Mouse (Mus musculus) hindbrain, embryonic 16.5 days (tissue): Measurements from ENCODE around the gene Eif6. TPM values are rescaled to one million over a fixed set of nuclear protein-coding genes. Genes with fewer than 3 reads are reported as not detected.
"Not testable (repeated sequence)": the region's sequence is repeated elsewhere in the genome, so short reads cannot be mapped to it uniquely, and the experiment has no call there.

ENCODE experiments used
- ATAC-seq: fragments of 200-750 bp; cut with Nextera tagmentation; 2 replicates; pipeline ENCODE4 v1.8.0; 2017; ENCODE audit warnings: moderate TSS enrichment, moderate library complexity
- H3K27ac ChIP-seq: fragments of 300-500 bp; sonication (generic); 2 replicates; pipeline ENCODE4 v1.5.1; 2014; ENCODE audit warnings: low read depth, mild to moderate bottlenecking, control low read depth, low read length, moderate library complexity
- H3K27me3 ChIP-seq: fragments of 300-500 bp; sonication (generic); replicated peaks from 2 replicates; pipeline ENCODE4 v1.6.1; 2014; ENCODE audit warnings: low read length; ENCODE audit not compliant: control insufficient read depth, insufficient read depth
- H3K36me3 ChIP-seq: fragments of 300-500 bp; sonication (generic); 2 replicates; pipeline ENCODE4 v1.6.1; 2014; ENCODE audit warnings: mild to moderate bottlenecking, low read length, moderate library complexity, mixed read lengths; ENCODE audit not compliant: control insufficient read depth, insufficient read depth
- H3K4me1 ChIP-seq: fragments of 300-500 bp; sonication (generic); 2 replicates; pipeline ENCODE4 v1.6.1; 2014; ENCODE audit warnings: low read depth, low read length; ENCODE audit not compliant: control insufficient read depth, insufficient read depth
- H3K4me2 ChIP-seq: fragments of 300-500 bp; sonication (generic); 2 replicates; pipeline ENCODE4 v1.6.1; 2014; ENCODE audit warnings: mild to moderate bottlenecking, low read length, control low read depth, moderate library complexity
- H3K4me3 ChIP-seq: fragments of 300-500 bp; sonication (generic); 2 replicates; pipeline ENCODE4 v1.5.1; 2014; ENCODE audit warnings: mild to moderate bottlenecking, low read length, control low read depth, moderate library complexity
- H3K9ac ChIP-seq: fragments of 300-500 bp; sonication (generic); 2 replicates; pipeline ENCODE4 v1.6.1; 2014; ENCODE audit warnings: low read depth, mild to moderate bottlenecking, control low read depth, low read length, moderate library complexity
- H3K9me3 ChIP-seq: fragments of 300-500 bp; sonication (generic); 2 replicates; pipeline ENCODE4 v1.6.1; 2014; ENCODE audit warnings: mild to moderate bottlenecking, low read length, moderate library complexity; ENCODE audit not compliant: control insufficient read depth
- whole genome bisulfite sequencing: fragments of 180-500 bp; shearing (Covaris S2); extraction: QIAGEN DNeasy Blood & Tissue Kit; methylation state at CpG from one replicate; pipeline ENCODE4 v1.1.7; 2014; 5-methylcytosine and 5-hydroxymethylcytosine counted together
- polyA plus RNA-seq: library from polyadenylated mRNA; unstranded; fragments of >200 nt; fragmentation: Nextera tagmentation; extraction: Ambion mirVana; gene quantifications from 2 replicates; pipeline ENCODE4 v1.2.1, GENCODE M21; 2015

Gene Eif6
- polyA plus RNA-seq, 1 experiment from 2014 or later, result 151 TPM

DNA sequence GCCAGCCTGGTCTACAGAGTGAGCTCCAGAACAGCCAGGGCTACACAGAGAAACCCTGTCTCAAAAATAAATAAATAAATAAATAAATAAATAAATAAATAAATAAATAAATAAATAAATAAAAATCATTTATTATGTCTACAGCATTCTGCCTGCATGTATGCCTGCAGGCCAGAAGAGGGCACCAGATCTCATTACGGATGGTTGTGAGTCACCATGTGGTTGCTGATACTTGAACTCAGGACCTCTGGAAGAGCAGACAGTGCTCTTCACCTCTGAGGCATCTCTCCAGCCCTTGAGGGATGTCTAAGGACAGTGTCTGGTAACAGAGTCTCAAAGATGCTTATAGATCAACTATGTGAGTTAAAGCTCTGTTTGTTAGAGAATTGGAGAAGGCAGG is 5.4 kb upstream of the Eif6 start:
- not testable (repeated sequence) for ATAC-seq, H3K4me1 ChIP-seq, H3K9ac ChIP-seq, H3K4me2 ChIP-seq, H3K9me3 ChIP-seq, H3K27ac ChIP-seq, H3K36me3 ChIP-seq, H3K27me3 ChIP-seq, H3K4me3 ChIP-seq
- WGBS, result 81% methylated on average over 1 of the region's 1 CpGs

DNA sequence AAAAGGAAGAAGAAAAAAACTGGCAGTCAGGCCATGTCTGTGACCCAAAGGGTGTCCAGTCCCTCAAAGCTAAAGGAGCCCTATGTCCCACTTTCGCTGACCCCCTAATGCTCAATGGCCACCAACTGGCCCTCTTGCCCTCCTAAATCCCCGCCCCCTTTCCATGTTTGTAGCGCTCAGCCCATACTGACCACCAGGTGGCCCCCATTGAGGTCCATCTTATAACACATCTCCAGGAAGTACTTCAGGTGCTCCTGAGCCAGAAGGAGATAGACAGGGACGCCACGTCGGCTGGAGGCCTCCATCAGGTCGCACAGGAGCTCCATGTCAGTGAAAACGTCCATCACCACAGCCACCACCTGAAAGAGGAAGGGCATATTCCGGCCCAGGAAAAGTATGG is 4.6 kb upstream of the Eif6 start:
- Histone ChIP-seq H3K36me3 (no peaks in the 10 kb centered on the region), H3K4me1 (peaks cover 8% of the 10 kb centered on the region), H3K4me3 (no peak overlapping the region), H3K27me3 (no peaks in the 10 kb centered on the region), H3K9ac (no peak overlapping the region), H3K27ac (no peak overlapping the region), H3K4me2 (no peak overlapping the region), H3K9me3 (no peaks in the 10 kb centered on the region)
- no peak for ATAC-seq
- WGBS, result 64% methylated on average over 9 of the region's 9 CpGs

- no peak for ATAC-seq
- no peak overlapping the region for H3K4me3 ChIP-seq
- no peaks in the 10 kb centered on the region for H3K27me3 ChIP-seq
- H3K9ac ChIP-seq, result no peak overlapping the region
- peaks cover 9% of the 10 kb centered on the region for H3K4me1 ChIP-seq
- H3K36me3 ChIP-seq, result no peaks in the 10 kb centered on the region
- H3K27ac ChIP-seq, result no peak overlapping the region
- no peak overlapping the region for H3K4me2 ChIP-seq
- H3K9me3 ChIP-seq, result no peaks in the 10 kb centered on the region
- 92% methylated on average over 8 of the region's 8 CpGs for WGBS
Observed at GRCm38 (mm10) chr2:155830841-155831240, 4.1 kb upstream of the Eif6 start.

GRCm38 (mm10) chr2:155825904-155826629 is 658 bp downstream of the Eif6 start:
- Histone ChIP-seq H3K27me3 (no peaks in the 10 kb centered on the region), H3K9ac (peak overlapping the region; percentile 75), H3K4me1 (peaks cover 16% of the 10 kb centered on the region), H3K27ac (peak overlapping the region; percentile 80), H3K36me3 (peaks cover 13% of the 10 kb centered on the region), H3K4me2 (peak overlapping the region; percentile 97), H3K9me3 (no peaks in the 10 kb centered on the region), H3K4me3 (peak overlapping the region; percentile 83)
- WGBS, result 2% methylated on average over 52 of the region's 52 CpGs
- no peak for ATAC-seq

DNA sequence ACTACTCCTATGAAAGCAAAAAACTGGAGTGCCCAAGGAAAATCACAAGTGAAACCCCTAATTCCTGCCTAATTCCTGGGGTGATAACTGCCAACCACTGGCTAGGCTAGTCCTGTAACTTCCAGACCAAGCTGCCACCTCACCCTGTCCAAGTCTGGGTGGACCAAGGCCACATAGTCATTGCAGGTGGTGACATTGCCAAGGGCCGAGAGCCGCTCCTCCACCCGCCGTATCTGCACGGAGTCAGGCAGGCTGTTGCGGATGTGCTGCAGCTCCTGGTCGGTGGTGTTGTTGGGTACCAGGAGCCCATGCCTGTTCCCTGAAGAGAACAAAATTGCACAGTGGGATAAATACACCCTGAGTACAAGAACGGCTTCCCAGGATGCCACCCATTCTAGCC is 3.0 kb downstream of the Eif6 start:
- no peak for ATAC-seq
- 97% methylated on average over 8 of the region's 8 CpGs for WGBS
- H3K9me3 ChIP-seq, result no peaks in the 10 kb centered on the region
- H3K36me3 ChIP-seq, result peaks cover 13% of the 10 kb centered on the region
- H3K4me3 ChIP-seq, result no peak overlapping the region
- H3K4me2 ChIP-seq, result no peak overlapping the region
- no peak overlapping the region for H3K9ac ChIP-seq
- H3K27me3 ChIP-seq, result no peaks in the 10 kb centered on the region
- H3K27ac ChIP-seq, result no peak overlapping the region
- peaks cover 21% of the 10 kb centered on the region for H3K4me1 ChIP-seq

DNA sequence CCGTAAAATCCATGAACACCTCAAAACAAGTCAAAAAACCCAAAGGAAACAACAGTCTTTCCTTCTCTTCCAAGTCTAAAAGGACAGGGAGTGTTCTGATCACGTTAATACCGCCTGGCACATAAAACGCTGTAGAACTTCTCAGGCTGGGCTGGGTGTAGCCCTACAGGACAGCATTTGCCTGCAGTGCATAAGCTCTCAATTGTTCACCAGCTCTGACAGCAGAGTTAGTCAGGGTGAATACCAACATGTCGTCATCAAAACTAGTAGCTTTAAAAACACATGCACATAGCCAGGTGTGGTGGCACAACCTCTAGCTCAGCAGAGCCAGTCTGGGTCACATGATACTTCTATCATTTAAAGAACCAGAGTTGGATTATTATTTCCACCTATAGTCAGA is 5.9 kb downstream of the Eif6 start:
- Histone ChIP-seq H3K27ac (no peak overlapping the region), H3K4me1 (peaks cover 19% of the 10 kb centered on the region), H3K4me3 (no peak overlapping the region), H3K9ac (no peak overlapping the region), H3K36me3 (peaks cover 16% of the 10 kb centered on the region), H3K27me3 (no peaks in the 10 kb centered on the region), H3K9me3 (no peaks in the 10 kb centered on the region), H3K4me2 (no peak overlapping the region)
- WGBS, result 94% methylated on average over 5 of the region's 5 CpGs
- no peak for ATAC-seq

DNA sequence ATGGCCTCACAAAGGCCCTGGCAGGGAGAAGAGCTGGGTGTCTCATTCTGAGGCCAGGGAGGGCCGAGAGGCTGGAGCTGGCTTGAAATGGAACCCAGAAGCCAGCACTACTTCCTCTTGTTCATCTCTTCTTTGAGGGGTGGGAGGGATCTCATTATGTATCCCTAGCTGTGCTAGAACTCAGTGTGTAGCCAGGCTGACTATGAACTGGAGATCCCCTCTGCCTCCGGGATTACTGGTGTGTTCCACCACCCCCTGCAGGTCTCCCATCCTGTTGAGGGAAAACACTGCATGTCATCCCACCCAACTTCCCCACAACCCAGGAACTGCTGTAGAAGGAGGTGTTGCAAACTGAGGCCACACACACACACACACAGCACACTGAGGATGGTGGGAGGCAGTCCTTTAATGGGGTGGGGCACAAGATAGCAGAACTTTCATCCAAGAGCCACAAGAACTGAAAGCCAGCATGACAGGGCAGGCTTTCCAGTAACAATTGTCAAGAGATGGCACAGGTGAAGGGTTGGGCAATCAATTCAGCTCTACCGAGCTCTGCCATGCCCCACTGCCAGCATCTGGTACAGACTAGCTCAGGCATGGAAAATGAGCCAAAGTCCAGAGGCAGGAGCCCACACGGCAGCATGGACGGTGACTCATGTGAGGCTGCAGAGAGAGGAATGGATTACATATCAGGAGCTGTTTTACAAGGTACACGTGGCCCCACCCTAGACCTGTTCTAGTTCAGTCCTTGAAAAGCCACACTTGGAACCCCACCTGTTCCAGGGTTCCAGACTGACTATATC is 7.1 kb downstream of the Eif6 start:
- H3K36me3 ChIP-seq, result peaks cover 18% of the 10 kb centered on the region
- no peak; the same call in 1 of the 2 replicates for ATAC-seq
- peaks cover 12% of the 10 kb centered on the region for H3K4me1 ChIP-seq

DNA sequence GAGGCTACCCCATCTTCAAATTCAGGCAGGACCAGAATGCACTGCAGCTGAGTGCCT is 7.5 kb downstream of the Eif6 start, which contains the start of gene BC029722:
BC029722 (minus strand) TSS at position 35 of the 57 bp plus-strand sequence.
- ATAC-seq, result no peak
- H3K9ac ChIP-seq, result peak within 1 kb of the TSS; percentile 80
- peak within 1 kb of the TSS; percentile 93 for H3K4me2 ChIP-seq
- peak within 1 kb of the TSS; percentile 58 for H3K4me3 ChIP-seq
- peaks cover 12% of the 10 kb centered on the region for H3K4me1 ChIP-seq
- H3K36me3 ChIP-seq, result peaks cover 20% of the 10 kb centered on the region
- H3K9me3 ChIP-seq, result no peaks in the 10 kb centered on the region
- H3K27ac ChIP-seq, result peak within 1 kb of the TSS; percentile 86
- no peaks in the 10 kb centered on the region for H3K27me3 ChIP-seq

More for the DNA sequence above, 7.1 kb downstream of the Eif6 start:
- Histone ChIP-seq H3K4me2 (peak overlapping the region; percentile 93), H3K4me3 (peak overlapping the region; percentile 58), H3K9me3 (no peaks in the 10 kb centered on the region), H3K9ac (peak overlapping the region; percentile 80), H3K27me3 (no peaks in the 10 kb centered on the region), H3K27ac (peak overlapping the region; percentile 86)
- 62% methylated on average over 6 of the region's 6 CpGs for WGBS

DNA sequence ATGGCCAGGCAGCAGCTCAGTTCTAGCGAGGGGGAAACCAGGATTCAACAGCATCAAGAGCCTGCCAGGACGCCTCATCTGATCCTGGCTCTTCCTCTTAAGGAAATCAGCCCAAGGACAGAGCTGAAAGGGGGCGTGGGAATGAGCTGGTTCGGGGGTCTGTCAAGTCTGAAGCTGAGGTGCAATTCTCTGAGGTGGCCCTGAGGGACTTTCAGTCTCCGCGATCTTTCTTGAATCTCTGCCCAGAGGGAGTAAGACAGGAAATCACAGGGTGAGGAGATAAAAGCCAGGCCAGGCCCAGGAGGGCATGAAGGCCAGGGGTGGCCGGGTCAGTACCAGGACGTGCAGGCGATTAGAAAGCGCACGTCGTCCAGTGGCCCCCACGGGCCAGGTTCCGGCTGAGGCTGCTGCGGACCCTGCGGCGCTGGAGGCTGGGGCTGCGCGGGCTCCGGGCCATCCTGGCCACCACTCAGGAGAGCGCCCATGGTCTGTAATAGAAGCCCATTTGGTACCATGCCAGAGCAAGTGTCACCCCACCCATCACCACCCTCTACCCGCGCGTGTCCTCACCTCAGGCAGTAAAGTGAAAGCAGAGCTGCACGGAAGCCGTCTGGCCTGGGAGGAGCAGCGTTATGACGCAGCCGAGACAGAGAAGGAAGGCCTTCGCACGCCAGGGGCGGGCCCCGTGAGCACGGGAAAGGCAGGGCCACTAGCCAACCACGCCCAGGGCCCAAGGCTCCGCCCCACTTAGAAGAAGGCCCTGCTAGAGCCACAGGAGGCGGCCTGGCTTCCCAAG is 7.9 kb downstream of the Eif6 start:
- Histone ChIP-seq H3K36me3 (peaks cover 20% of the 10 kb centered on the region), H3K9ac (peak overlapping the region; percentile 80), H3K9me3 (no peaks in the 10 kb centered on the region), H3K4me3 (peak overlapping the region; percentile 58), H3K27me3 (no peaks in the 10 kb centered on the region), H3K27ac (peak overlapping the region; percentile 86), H3K4me2 (peak overlapping the region; percentile 93), H3K4me1 (peaks cover 12% of the 10 kb centered on the region)
- WGBS, result 2% methylated on average over 37 of the region's 37 CpGs
- ATAC-seq, result peak; percentile 93
